Mouse (Mus musculus) lung, postnatal 0 days (tissue): ENCODE data around the gene Zdhhc16. TPM values are rescaled to one million over a fixed set of nuclear protein-coding genes. Genes with fewer than 3 reads are reported as not detected.

Source experiments
- ATAC-seq: fragments of 200-750 bp; cut with Nextera tagmentation; 2 replicates; pipeline ENCODE4 v1.8.0; 2017; ENCODE audit warnings: moderate library complexity
- DNase-seq: peaks from one replicate; pipeline ENCODE4 v3.0.0-alpha.2; 2016; ENCODE audit warnings: low spot score
- H3K27ac ChIP-seq: fragments of 300-500 bp; sonication (generic); 2 replicates; pipeline ENCODE4 v1.5.1; 2014; ENCODE audit warnings: antibody characterized with exemption, mild to moderate bottlenecking, low read length, mixed read lengths
- H3K27me3 ChIP-seq: fragments of 300-500 bp; sonication (generic); replicated peaks from 2 replicates; pipeline ENCODE4 v1.6.1; 2014; ENCODE audit warnings: low read length, mixed read lengths; ENCODE audit not compliant: insufficient read depth
- H3K36me3 ChIP-seq: fragments of 300-500 bp; sonication (generic); 2 replicates; pipeline ENCODE4 v1.6.1; 2014; ENCODE audit warnings: low read length, mixed read lengths; ENCODE audit not compliant: insufficient read depth
- H3K4me1 ChIP-seq: fragments of 300-500 bp; sonication (generic); 2 replicates; pipeline ENCODE4 v1.6.1; 2014; ENCODE audit warnings: antibody characterized with exemption, low read depth, low read length, mixed read lengths; ENCODE audit not compliant: insufficient read depth
- H3K4me2 ChIP-seq: fragments of 300-500 bp; sonication (generic); replicated peaks from 2 replicates; pipeline ENCODE4 v1.6.1; 2014; ENCODE audit warnings: low read depth, mild to moderate bottlenecking, low read length, moderate library complexity, mixed read lengths
- H3K4me3 ChIP-seq: fragments of 300-500 bp; sonication (generic); 2 replicates; pipeline ENCODE4 v1.5.1; 2014; ENCODE audit warnings: low read depth, low read length
- H3K9ac ChIP-seq: fragments of 300-500 bp; sonication (generic); replicated peaks from 2 replicates; pipeline ENCODE4 v1.6.1; 2014; ENCODE audit warnings: low read depth, mild to moderate bottlenecking
- H3K9me3 ChIP-seq: fragments of 300-500 bp; sonication (generic); 2 replicates; pipeline ENCODE4 v1.6.1; 2016; ENCODE audit warnings: low read length, mixed read lengths
- CTCF ChIP-seq: IDR thresholded peaks from 2 replicates; pipeline ENCODE4 v1.5.1; 2016; ENCODE audit warnings: antibody characterized with exemption, mild to moderate bottlenecking
- EP300 ChIP-seq: IDR thresholded peaks from 2 replicates; pipeline ENCODE4 v1.6.1; 2016; ENCODE audit warnings: antibody characterized with exemption, mild to moderate bottlenecking, control low read depth
- WGBS: fragments of 180-500 bp; shearing (Covaris S2); extraction: QIAGEN DNeasy Blood & Tissue Kit; methylation state at CpG from one replicate; pipeline ENCODE4 v1.1.7; 2014; 5-methylcytosine and 5-hydroxymethylcytosine counted together
- polyA plus RNA-seq: library from polyadenylated mRNA; unstranded; fragments of >200 nt; fragmentation: Nextera tagmentation; extraction: Ambion mirVana; gene quantifications from 2 replicates; pipeline ENCODE4 v1.2.1, GENCODE M21; 2015

The Zdhhc16 gene
- polyA plus RNA-seq, 1 experiment from 2014 or later: 55.1 TPM

- no peaks in the 10 kb centered on the region for H3K9me3 ChIP-seq
- DNase-seq (no peak), ATAC-seq (no peak)
- no peaks in the 10 kb centered on the region for H3K4me1 ChIP-seq
- no peak overlapping the region for H3K27ac ChIP-seq
- peaks cover 27% of the 10 kb centered on the region for H3K36me3 ChIP-seq
- no peak for TF ChIP-seq EP300
- no peak for TF ChIP-seq CTCF
- no peak overlapping the region for H3K9ac ChIP-seq
- H3K27me3 ChIP-seq: no peaks in the 10 kb centered on the region
- H3K4me3 ChIP-seq: no peak overlapping the region
- WGBS: 74% methylated on average over 5 of the region's 5 CpGs
- no peak overlapping the region for H3K4me2 ChIP-seq
Observed at GRCm38 (mm10) chr19:41920412-41921067, 12.7 kb upstream of the Zdhhc16 start.

- peak overlapping the region; percentile 65 for H3K4me3 ChIP-seq
- no peaks in the 10 kb centered on the region; the same call in 1 of the 2 replicates for H3K36me3 ChIP-seq
- 0 out of 2 replicates have a peak, but pooled peaks cover 4% of the 10 kb centered on the region for H3K4me1 ChIP-seq
- peak; percentile 5 for ATAC-seq
- H3K9me3 ChIP-seq: no peaks in the 10 kb centered on the region
- WGBS: under 1% methylated on average over 28 of the region's 28 CpGs
- H3K9ac ChIP-seq: peak overlapping the region; percentile 58
- peak; percentile 28 for DNase-seq
- no peaks in the 10 kb centered on the region for H3K27me3 ChIP-seq
- H3K4me2 ChIP-seq: peak overlapping the region; percentile 90
- peak overlapping the region; percentile 54; the same call in 1 of the 2 replicates for H3K27ac ChIP-seq
- TF ChIP-seq EP300: no peak
- TF ChIP-seq CTCF: no peak
Observed at GRCm38 (mm10) chr19:41932686-41933085, 594 bp upstream of the Zdhhc16 start.

- 28% methylated on average over 6 of the region's 6 CpGs for WGBS
- peak overlapping the region; percentile 90 for H3K4me2 ChIP-seq
- ATAC-seq: no peak
Observed at GRCm38 (mm10) chr19:41934124-41934523, 844 bp downstream of the Zdhhc16 start.

GRCm38 (mm10) chr19:41935921-41936320 lies 2.6 kb downstream of the Zdhhc16 start:
- Histone ChIP-seq H3K36me3 (0 out of 2 replicates have a peak, but pooled peaks cover 3% of the 10 kb centered on the region), H3K9ac (no peak overlapping the region), H3K9me3 (no peaks in the 10 kb centered on the region), H3K4me1 (0 out of 2 replicates have a peak, but pooled peaks cover 4% of the 10 kb centered on the region), H3K27me3 (no peaks in the 10 kb centered on the region), H3K4me2 (no peak overlapping the region), H3K27ac (no peak overlapping the region), H3K4me3 (no peak overlapping the region)
- 82% methylated on average over 1 of the region's 1 CpGs for WGBS
- TF ChIP-seq CTCF (no peak), EP300 (no peak)
- ATAC-seq (no peak), DNase-seq (no peak)

More at GRCm38 (mm10) chr19:41934124-41934523, 844 bp downstream of the Zdhhc16 start:
- Histone ChIP-seq H3K9me3 (no peaks in the 10 kb centered on the region), H3K4me3 (peak overlapping the region; percentile 65), H3K27ac (no peak overlapping the region), H3K27me3 (no peaks in the 10 kb centered on the region), H3K4me1 (0 out of 2 replicates have a peak, but pooled peaks cover 4% of the 10 kb centered on the region), H3K36me3 (no peaks in the 10 kb centered on the region), H3K9ac (peak overlapping the region; percentile 51)
- DNase-seq: no peak
- no peak for TF ChIP-seq EP300
- TF ChIP-seq CTCF: no peak

GRCm38 (mm10) chr19:41938539-41938938 lies 5.3 kb downstream of the Zdhhc16 start:
- no peak overlapping the region for H3K4me2 ChIP-seq
- no peaks in the 10 kb centered on the region for H3K27me3 ChIP-seq
- no peaks in the 10 kb centered on the region for H3K9me3 ChIP-seq
- no peak overlapping the region for H3K9ac ChIP-seq
- H3K27ac ChIP-seq: no peak overlapping the region
- ATAC-seq (no peak), DNase-seq (no peak)
- 86% methylated on average over 5 of the region's 5 CpGs for WGBS
- TF ChIP-seq CTCF (no peak), EP300 (no peak)
- H3K4me3 ChIP-seq: no peak overlapping the region
- no peaks in the 10 kb centered on the region for H3K4me1 ChIP-seq
- H3K36me3 ChIP-seq: peaks cover 25% of the 10 kb centered on the region

GRCm38 (mm10) chr19:41943841-41944240 lies 10.6 kb downstream of the Zdhhc16 start:
- 87% methylated on average over 7 of the region's 7 CpGs for WGBS
- ATAC-seq (no peak), DNase-seq (no peak)
- Histone ChIP-seq H3K27ac (no peak overlapping the region), H3K36me3 (peaks cover 65% of the 10 kb centered on the region), H3K9ac (no peak overlapping the region), H3K27me3 (no peaks in the 10 kb centered on the region), H3K9me3 (no peaks in the 10 kb centered on the region), H3K4me2 (no peak overlapping the region), H3K4me1 (no peaks in the 10 kb centered on the region), H3K4me3 (no peak overlapping the region)
- TF ChIP-seq EP300 (no peak), CTCF (no peak)
